In genomic region chr5:46443805-46444340, GRCm38 (mm10) we compare ENCODE assay signal across 8 mouse cellular contexts.
DNase-seq lines count a peak whose midpoint lies in the region; ATAC-seq and TF ChIP-seq lines count a peak whose summit lies in the region.

No protein-coding gene starts in this region.

- TF ChIP-seq CTCF in stomach, postnatal 0 days (IDR thresholded peaks at IDR 0.05; ENCODE audit: low read depth), result peak; percentile 86

- no peaks in the 10 kb centered on the region for H3K4me1 ChIP-seq in stomach, postnatal 0 days (replicated peaks; ENCODE audit: control insufficient read depth, insufficient read depth)

- no peak overlapping the region for H3K4me3 ChIP-seq in stomach, postnatal 0 days (ENCODE audit: low read depth, low read length)

- intact Hi-C loops in left cerebral cortex, postnatal 4 days (cut with DNase I), result loop anchor here (10.0 kb wide), 2 partner anchors 1541 to 1691 kb away; partner anchors contain the start of gene Slit2

- no peak for ATAC-seq in stomach, postnatal 0 days (ENCODE audit: low FRiP score, low TSS enrichment)

- no peak for TF ChIP-seq EP300 in stomach, postnatal 0 days (optimal IDR thresholded peaks at IDR 0.05)

- H3K9ac ChIP-seq in stomach, postnatal 0 days (ENCODE audit: low read length), result no peak overlapping the region

- WGBS in stomach, postnatal 0 days, result 7% methylated on average over 12 of the region's 12 CpGs

- H3K4me2 ChIP-seq in stomach, postnatal 0 days (replicated peaks; ENCODE audit: low read depth), result no peak overlapping the region

- no peaks in the 10 kb centered on the region for H3K27me3 ChIP-seq in stomach, postnatal 0 days (ENCODE audit: control insufficient read depth, insufficient read depth, low read length)

- H3K9me3 ChIP-seq in stomach, postnatal 0 days (ENCODE audit: control insufficient read depth, low read length), result no peaks in the 10 kb centered on the region

- H3K36me3 ChIP-seq in stomach, postnatal 0 days (ENCODE audit: control insufficient read depth, insufficient read depth, low read length), result no peaks in the 10 kb centered on the region

- peak; percentile 43 for DNase-seq in adrenal gland, postnatal 10 days
- no peak for DNase-seq in adrenal gland, postnatal 4 days (ENCODE audit: low spot score in 2 of 2)
- peak; percentile 20 for DNase-seq in left cerebral cortex, postnatal 4 days
- no peak for DNase-seq in left cerebral cortex, adult 11 months (ENCODE audit: low spot score)
- DNase-seq in c-Kit-positive CD71-negative TER-119-negative erythroid progenitor cells, embryonic 14.5 days (ENCODE audit: low read depth), result peak; percentile 20
- peak; percentile 20 for DNase-seq in kidney, postnatal 14 days
- DNase-seq in stomach, postnatal 0 days (ENCODE audit: low spot score), result peak; percentile 13
- DNase-seq in adrenal gland, postnatal 25 days, result no peak

- no peak overlapping the region for H3K27ac ChIP-seq in stomach, postnatal 0 days (replicated peaks)

Comparison
In these comparisons a context has a peak if more than half of its experiments do, and no peak if none do; other contexts are left out.
1. DNase-seq: peak in adrenal gland, postnatal 10 days (single experiment), left cerebral cortex, postnatal 4 days (single experiment), c-Kit-positive CD71-negative TER-119-negative erythroid progenitor cells, embryonic 14.5 days (single experiment), kidney, postnatal 14 days (single experiment) and stomach, postnatal 0 days (single experiment); none in adrenal gland, postnatal 4 days (0 of 2), left cerebral cortex, adult 11 months (single experiment) and adrenal gland, postnatal 25 days (single experiment).